Mouse (Mus musculus) thymus, postnatal 10 days (tissue): ENCODE measurements around the gene Washc1.
"Not testable (repeated sequence)": the region's sequence is repeated elsewhere in the genome, so short reads cannot be mapped to it uniquely, and the experiment has no call there.

ENCODE experiments used
- DNase-seq, 2 experiments: peaks; one replicate each; pipeline ENCODE4 v3.0.0; 2021; ENCODE audit warnings: low spot score in 2 of 2

Washc1 gene

DNA sequence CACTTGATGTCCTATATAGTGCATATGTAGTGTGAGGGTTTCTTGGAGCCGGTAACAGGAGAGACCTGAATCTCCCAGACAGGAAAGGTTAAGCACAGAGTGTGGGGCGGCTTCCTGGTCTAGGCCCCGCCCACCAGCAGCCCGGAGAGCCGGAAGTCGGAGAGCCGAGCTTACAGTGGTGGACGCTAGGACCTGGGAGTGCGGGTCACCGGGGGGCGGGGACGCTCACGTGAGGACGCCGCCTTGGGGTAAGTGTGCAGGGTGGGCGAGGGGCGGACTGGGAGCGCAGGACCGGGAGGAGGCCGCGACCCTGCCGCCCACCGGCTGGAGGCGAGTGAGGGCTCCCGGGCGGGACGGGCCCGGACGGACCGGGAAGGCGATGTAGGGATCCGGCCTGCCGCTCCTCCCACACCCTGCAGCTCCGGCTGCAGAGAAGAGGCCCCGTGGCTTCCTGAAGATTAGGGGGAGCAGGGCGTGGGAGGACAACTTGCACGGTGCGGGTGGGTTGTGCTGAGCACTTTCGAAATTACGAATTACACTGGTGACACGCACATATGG is at the start of gene Washc1:
Washc1 (plus strand) TSS at position 144 of the 558 bp plus-strand sequence.
- DNase-seq = peak; percentile 83 to 84

DNA sequence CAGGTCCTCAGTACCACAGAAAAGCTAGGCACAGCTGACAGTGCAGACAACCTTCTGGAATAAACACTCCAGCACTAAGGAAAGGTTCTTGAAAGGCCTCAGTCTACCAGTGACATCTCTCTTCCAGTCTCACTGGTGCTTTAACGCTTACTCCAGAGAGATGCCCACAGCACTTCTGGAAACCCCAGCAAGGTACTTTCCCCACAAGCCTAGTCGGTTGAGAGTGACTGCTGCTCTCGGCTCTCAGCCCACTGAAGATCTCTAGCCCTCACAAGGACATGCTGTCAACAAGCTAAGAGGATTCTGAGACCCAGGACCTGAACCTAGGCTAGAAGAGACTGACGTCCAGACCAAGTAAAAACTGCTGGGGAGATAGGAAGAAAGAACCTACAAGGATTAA is 46.2 kb upstream of the Washc1 start:
- no peak for DNase-seq

DNA sequence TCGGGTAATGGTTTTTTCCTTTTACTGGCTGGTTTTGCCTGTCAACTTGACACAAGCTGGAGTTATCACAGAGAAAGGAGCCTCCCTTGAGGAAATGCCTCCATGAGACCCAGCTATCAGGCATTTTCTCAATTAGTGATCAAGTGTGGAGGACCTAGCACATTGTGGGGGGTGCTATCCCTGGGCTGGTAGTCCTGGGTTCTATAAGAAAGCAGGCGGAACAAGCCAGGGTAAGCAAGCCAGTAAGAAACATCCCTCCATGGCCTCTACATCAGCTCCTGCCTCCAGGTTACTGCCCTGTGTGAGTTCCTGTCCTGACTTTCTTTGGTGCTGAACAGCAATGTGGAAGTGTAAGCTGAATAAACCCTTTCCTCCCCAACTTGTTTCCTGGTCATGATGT is 42.3 kb upstream of the Washc1 start:
- DNase-seq = not testable (repeated sequence)

DNA sequence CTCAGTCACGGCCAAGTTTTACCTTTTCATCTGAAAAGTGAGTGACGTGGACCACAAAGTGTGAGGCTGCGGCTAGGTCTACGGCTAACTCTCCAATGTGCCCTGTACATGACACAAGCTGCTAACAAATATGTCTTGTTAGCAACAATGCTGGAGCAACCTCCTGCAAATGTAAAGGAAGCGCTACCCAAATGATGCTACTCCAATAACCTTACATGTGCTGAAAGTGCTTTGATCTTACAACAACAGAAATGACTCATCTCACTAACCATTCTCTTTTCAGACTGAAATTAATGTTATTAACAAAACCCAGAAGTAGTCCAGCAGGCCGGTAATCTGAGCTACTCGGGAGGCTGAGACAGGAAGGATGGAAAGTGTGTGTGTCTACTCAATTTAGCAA is 37.4 kb upstream of the Washc1 start:
- DNase-seq = no peak

DNA sequence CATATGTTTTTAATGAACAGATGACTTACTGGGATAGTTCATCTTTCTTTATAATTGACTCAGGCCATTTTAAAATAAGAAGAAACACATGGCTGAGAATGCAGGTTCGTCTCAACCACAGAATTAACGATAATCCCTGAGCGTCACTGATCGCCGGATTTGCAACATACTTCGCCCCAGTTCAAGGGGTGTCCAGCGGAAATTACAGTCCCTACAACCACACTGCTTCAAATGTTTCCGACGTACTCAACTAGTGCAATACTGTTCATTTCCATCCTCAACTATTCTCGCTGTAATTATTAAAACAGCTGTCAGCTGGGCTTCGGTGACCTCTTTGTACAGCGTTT is 35.5 kb upstream of the Washc1 start:
- no peak for DNase-seq

DNA sequence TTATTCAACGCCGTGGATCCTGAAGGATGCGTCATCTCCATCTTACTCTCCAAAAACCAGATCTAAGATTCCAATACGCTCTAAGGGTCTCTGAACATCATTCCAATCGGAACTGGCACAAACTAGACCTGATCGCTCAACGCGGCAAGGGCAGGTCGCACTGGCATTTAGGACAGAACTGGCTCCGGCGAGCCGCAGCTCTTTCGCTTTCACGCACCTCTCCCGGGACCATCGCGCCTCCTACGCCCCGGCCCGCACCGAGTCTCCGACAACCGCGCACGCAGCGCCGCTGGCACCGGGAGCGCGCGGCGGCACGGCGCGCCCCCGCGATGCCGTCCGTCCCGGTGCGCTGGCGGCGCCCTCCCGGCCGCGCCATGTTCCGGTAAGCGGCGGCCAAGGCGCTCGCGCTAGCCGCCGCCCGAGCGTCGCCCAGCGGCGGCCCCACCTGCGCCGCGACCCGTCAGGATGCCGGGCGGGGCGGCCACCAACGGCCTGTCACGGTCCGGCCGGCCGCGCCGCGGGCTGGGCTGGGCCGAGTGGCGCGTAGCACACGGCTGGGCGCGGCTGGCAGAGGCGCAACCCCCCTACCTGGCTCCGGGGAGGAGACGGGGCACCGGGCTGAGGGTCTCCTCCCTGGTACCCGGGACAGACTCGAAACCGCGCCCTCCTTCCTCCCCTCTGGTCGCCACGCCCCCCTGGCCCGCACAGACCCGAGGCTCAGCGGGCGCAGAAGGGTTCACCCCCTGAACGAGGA is 35.0 kb upstream of the Washc1 start:
- peak; percentile 26 to 31 for DNase-seq

DNA sequence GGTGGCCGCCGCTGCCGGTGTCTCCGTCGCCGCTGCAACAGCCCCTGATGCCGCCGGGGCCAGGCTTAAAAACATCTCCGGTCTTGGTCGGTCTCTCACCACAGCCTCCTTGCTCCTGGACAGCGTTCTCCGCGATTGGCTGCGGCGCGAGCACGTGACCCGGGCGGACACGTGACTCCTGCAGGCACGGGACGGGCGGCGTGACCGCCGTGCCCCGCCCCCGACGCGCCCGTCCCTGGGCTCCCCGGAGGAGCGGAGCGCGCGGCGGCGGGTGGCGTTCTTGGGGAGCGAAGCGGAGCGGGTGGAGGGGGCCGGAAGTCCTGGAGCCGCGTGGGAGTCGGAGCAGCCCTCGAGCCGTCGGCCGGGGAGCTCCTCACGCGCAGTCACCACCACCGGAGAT is 34.4 kb upstream of the Washc1 start, which contains the start of gene Ankrd12:
Ankrd12 (minus strand) TSS at position 156 of the 400 bp plus-strand sequence.
- DNase-seq = peak; percentile 91 to 93

DNA sequence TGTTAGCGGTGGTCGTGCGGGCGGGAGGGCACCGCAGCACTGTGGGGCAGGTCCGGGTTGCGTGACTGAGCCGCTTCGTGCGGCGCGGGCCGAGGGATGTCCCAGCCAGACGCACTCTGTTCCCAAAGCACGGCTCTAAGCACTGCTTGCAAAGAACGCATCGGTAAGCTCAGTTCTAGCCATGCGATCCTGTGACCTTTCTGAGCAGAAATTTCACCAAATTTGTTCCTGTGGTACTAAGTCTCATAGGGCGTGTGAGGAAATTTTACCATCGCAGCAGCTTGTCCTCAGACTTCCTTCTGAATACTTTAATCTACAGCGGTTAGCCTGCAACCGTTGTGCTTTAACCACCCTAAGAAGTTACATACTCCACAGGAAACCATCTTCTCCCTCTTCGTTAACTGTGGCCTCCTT is 33.9 kb upstream of the Washc1 start:
- DNase-seq = no peak

DNA sequence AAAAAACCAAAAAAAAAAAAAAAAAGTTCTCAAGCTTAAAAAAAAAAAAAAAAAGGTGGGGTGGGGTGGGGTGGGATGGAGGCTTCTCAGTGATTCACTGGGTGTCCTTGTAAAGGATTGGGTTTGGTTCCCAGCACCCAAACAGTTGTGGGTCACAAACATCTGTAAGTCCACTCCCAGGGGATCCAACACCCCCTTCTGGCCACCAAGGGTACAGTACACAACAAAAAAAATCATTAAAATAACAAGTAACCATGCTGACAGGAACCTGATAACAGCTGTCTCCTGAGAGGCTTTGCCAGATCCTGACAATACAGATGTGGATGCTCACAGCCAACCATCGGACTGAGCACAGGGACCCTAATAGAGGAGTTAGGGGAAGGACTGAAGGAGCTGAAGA is 26.9 kb upstream of the Washc1 start:
- DNase-seq = no peak

DNA sequence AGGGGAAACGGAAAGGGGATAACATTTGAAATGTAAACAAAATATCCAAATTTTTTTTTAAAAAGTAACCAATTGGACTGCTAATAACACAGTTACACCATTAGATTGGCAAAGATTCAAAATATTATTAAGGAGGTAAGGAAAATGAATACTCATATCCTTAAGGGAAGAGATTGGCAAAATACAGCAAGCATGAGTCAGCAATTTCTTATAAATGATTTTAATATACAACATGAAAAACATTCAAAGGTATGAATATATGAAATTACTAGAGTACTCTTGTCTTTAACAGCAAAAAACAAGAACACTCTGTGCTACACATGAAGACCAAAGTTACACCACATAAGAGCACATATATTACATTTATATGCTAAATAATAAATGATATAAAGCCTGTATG is 26.3 kb upstream of the Washc1 start:
- DNase-seq = no peak

DNA sequence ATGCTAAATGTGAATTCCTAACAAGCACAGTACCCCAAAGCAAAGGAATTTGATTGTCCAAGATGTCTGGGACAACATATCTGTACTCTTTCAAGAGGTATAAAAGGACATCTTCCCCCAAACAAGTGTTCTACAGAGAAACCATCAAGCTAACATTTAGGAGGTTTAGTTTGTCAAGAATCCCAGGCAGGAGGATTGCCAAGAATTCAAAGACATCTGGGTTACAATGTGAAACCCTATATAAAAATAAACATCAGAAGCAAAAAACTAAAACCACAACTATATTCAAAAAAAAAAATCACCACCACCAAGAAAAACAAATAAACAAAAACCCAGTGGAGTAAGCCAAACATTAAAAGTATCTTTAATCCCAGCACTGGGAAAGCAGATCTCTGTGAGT is 21.1 kb upstream of the Washc1 start:
- DNase-seq = no peak

DNA sequence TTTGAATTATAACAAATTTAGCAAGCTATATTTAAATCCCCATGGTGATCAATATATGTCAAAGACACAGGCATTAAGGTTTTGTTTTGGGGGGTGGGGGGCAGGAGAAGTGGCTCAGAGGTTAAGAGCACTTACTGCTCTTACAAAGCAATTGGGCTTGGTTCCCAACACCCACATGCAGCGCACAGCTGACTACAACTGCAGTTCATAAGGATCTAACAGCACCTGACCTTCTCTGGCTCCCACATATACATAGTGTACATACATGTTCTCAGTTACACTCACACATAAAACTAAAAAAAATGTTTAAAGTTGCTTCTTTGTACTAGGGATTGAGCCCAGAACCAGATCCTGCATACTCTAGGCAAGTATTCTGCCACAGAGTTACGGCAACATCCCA is 20.0 kb upstream of the Washc1 start:
- no peak for DNase-seq

DNA sequence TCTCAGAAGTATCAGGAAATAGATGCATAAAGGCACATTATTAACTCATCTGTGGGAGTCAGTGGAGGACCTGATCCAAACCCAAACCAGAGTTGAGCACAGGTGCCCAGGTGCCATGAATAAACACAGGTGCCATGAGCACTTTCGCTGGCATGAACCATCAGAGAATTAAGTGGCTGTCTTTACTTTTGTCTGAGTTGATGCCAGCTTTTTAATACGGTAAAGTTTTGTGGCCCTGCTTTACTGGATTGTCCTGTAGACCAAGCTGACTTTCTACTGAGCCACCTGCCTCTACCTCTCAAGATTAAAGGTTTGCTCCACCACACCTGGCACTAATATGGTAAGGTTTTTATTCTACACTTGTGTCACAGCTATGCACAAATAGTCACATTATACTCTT is 19.3 kb upstream of the Washc1 start:
- no peak for DNase-seq

DNA sequence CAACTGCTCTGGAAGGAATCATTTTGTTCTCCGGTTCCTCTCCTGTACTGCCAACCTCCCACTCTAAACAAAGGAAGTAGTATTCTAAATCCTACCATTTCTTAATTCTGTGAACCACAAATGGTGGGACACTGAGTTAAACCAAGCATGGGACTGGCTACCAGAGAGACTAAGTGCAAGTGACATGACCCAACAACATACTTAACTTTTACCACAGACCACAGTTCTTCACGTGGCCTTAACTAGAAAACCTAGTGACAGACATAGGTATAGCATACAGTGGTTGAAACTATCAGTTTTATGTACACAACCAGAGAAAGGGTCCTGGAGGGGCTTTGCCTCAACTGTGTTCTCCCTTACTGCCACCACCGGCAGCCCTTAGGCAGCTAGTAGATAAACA is 18.7 kb upstream of the Washc1 start:
- DNase-seq = no peak

DNA sequence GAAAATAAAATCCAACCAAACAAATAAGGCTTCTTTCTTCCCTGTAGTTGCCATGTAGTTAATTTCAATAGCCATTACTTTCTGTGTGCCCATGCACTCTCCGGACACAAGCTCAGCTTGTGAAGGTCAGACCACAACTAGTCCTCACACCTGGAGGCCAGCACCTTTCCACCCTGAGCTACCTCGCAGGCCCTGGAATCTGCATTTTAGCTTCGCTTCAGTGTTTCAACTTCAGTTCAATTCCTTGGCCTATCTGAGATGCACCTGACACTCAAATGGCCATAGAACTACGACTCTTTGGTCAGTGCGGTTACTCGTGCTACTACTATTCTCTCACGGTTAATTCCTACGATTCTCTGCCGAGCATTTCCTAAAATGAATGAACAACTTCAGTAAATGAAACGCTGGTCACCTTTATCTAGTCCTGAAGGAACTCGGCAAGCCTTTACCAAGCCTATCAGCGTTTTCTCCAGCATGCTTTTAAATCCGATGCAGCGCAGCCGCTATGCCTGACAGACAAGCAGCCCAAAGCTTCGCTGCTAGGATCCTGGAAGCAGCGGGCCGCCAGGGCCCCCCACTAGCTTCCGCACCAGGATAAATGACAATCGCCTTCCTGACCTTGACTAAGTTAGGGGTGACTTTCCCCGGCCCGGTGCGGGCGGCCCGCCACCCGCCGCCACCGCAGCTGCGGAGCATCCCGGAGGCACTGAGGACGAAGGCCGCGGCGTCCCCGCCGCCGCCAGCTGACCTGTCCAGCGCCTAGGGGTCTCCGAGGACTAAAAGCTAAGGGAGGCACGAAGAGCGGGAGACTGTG is 10.6 kb upstream of the Washc1 start:
- no peak for DNase-seq

DNA sequence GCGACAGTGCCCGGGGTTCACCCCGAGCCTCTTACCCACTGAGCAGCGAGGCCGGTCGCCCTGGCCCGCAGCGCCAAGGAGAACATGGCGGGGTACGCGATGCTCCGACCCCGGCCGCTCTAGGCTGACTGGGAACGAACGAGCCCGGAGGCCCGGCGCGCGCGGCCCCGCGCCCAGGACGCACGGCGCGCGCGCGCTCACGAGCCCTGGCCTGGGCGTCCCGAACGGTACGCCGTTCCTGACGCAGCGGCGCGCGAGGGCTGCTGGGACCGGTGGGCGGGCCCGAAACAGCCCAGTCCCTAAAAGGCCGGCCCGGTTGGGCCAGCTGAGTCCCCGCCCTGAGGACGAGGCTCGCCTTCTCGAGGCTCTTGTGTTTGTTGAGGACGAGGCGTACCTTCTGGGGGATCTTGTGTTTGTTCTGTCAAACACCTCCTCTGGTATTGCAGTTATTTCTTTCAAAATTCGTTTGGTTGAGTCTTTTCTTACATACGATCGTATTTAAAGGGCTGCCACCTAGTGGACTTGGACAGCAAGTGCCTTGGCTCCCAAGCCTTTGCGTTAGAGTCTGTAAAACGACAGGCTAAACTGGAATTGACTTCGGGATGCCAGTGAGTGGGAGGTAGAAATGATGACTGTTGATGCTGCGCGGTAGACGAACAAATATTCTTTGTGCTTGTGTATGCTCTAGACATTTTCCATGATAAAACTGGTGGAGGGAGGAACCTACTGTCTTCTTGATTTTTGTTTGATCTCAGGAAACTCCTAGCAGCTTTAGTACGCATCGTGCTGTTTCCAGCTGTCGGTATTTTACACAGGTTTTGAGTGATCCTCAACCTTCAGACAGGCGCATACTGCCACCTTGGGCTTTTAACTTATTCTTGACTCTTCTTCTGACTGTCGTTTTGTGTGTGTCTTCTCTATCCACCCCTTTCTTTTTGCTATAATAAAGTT is 9.7 kb upstream of the Washc1 start, which contains the start of gene Ndufv2:
Ndufv2 (minus strand) TSS at position 180 of the 951 bp plus-strand sequence.
- DNase-seq = peak; percentile 86 to 93

DNA sequence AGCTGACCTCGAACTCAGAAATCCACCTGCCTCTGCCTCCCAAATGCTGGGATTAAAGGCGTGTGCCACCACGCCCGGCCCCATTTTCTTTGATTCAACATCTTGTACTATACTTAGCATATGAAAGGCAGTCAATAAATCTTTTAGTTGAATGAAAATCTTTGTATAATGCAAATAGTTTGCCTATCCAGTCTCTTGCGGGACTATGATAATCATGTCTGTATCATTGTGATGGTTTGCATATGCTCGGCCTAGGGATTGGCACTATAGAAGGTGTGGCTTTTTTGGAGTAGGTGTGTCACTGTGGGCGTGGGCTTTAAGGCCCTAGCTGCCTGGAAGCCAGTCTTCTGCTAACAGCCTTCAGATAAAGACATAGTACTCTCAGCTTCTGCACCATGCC is 7.3 kb upstream of the Washc1 start:
- no peak for DNase-seq

DNA sequence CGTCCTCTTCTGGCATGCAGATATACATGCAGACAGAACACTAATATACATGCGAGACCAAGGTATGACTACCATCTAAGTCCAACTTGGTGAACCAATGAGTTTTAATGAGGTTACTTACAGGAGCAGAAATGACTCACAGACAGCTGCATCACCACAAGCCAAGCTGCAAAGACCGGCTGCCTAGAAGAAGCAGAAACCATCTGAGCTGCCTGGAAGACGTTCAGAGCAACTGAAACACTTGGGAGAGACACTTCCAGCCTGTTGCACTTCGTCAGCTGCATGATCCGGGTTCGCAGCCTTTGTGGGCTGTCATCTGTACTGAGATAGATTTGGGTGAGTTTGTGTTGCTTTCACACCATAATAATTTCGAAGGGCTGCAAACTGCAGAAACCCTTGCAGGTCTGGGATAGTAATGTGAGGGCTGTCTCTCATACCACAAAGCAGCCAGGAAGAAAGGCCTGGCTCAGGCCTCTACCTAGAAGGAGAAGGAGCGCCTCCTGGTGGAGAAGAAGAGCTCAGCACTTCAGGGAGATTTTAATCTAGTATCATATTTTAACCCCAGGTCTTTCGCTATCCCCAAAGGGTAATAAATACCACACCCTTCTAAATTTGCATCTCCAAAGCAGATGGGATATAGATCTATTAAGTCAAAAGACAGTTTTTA is 4.6 kb upstream of the Washc1 start:
- DNase-seq = peak; percentile 54 to 85

DNA sequence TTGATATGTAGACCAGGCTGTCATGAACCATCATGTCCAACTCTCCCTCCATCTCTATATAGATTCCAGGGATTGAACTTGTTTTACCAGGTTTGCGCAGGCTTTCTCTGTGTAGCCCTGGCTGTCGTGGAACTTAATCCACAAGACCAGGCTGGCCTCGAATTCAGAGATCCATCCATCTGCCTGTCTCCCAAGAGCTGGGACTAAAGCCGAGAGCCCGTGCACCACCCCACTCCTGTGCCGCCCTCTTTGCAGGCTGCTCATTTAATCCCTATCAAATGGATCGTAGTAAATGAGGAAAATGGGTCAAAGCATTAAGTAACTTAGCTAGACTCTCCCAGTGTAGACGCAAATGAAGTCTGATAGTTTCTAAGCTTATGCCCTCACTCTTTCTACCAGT is 3.9 kb upstream of the Washc1 start:
- DNase-seq = no peak

DNA sequence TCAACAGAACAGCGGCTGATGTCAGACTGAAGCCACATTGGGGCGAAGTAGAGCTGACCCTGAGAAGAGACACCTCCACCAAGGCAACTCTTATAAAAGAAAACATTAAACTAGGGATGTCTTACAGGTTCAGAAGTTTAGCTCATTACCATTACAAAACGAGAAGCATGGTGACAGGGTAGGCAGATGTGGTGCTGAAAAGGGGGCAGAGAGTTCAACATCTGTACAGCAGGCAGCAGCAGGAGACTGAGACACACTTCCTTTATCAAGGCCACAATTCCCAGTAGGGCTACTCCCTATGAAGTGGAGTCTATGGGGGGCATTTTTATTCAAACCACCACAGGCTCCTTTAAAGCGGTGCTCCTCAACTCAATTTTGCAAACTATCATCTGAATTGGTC is 3.1 kb upstream of the Washc1 start:
- DNase-seq = no peak

DNA sequence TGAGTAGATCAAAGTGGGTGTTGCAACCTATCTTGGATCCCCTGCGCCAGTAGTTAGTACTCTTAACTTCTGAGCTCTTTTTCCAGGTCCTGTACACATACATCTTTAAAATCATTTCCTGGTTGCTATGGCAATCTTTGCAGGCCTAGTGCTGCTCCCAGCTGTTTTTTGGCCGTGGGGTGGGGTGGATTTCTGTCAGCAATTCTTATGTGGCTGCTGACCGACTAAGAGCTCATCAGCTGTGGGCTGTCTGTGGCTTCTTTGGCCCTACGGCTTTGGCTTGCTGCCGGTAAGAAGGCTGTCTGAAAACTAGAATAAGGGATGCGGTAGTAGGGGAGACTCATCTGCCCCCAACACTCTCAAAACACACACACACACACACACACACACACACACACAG is 599 bp upstream of the Washc1 start:
- DNase-seq = no peak
